In the genomic region with DNA sequence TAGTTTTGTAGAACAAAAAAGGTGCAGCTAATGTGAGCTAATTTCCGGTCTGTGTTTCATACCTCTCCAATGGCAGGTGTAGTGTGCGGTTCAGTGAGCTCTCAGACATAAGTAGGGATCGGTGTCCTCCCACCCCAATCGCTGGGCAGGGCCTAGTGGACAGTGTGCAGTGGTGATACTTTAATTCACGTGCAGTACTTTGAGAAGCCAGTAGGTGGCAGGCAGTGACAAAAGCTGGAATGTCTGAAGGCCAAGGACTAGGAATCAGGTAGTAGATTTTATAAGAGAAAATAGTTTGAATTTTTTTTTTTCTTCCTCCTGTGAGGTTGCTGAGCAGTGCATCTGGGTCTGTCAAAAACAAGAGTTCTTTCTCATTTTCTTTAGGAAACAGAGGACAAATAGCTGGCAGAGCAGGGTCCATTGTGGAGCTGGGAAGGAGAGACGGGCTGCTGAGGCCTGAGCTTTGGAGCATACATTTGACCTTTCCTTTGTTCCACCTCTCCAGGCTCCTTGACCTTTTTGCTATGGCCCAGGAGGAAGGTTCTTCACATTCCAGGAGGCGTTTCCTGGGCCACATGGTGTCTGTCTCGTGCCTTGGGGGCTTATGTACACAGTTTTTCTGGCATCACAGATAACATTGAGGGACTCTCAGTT, we compare ENCODE assay signal across 8 mouse cellular contexts. TPM values are rescaled to one million over a fixed set of nuclear protein-coding genes. Genes with fewer than 3 reads are reported as not detected.
A peak's percentile ranks its signal among the peaks of the same experiment; 100 is the strongest.
DNase-seq lines count a peak whose midpoint lies in the region; ATAC-seq lines count a peak whose summit lies in the region.

No protein-coding gene starts in this region.

- H3K9me3 ChIP-seq in embryonic facial prominence, embryonic 12.5 days, result no peaks in the 10 kb centered on the region
- H3K9me3 ChIP-seq in limb, embryonic 11.5 days (ENCODE audit: control insufficient read depth, low read length), result no peaks in the 10 kb centered on the region
- no peaks in the 10 kb centered on the region for H3K9me3 ChIP-seq in midbrain, embryonic 14.5 days (ENCODE audit: control insufficient read depth, low read length)

- ATAC-seq in embryonic facial prominence, embryonic 12.5 days (ENCODE audit: insufficient number of reproducible peaks, insufficient read depth, low FRiP score, low TSS enrichment), result no peak
- peak; percentile 48; the same call in 1 of the 2 replicates for ATAC-seq in limb, embryonic 11.5 days (ENCODE audit: insufficient number of reproducible peaks, low FRiP score, low TSS enrichment, low read depth)
- ATAC-seq in midbrain, embryonic 14.5 days (ENCODE audit: low FRiP score, low TSS enrichment), result peak; percentile 69; the same call in 1 of the 2 replicates

- H3K27ac ChIP-seq in embryonic facial prominence, embryonic 12.5 days, result peak overlapping the region; percentile 54; the same call in 1 of the 2 replicates
- H3K27ac ChIP-seq in limb, embryonic 11.5 days (replicated peaks; ENCODE audit: low read depth, low read length), result no peak overlapping the region
- H3K27ac ChIP-seq in midbrain, embryonic 14.5 days (replicated peaks; ENCODE audit: low read depth, low read length), result no peak overlapping the region

- H3K9ac ChIP-seq in embryonic facial prominence, embryonic 12.5 days, result 0 out of 2 replicates have a peak overlapping the region, but pooled peaks have one; percentile 27
- no peak overlapping the region for H3K9ac ChIP-seq in limb, embryonic 11.5 days (ENCODE audit: low read length)
- no peak overlapping the region for H3K9ac ChIP-seq in midbrain, embryonic 14.5 days (replicated peaks; ENCODE audit: low read length)

- peak; percentile 78 for DNase-seq in CD4-positive, CD25-positive, alpha-beta regulatory T cell, adult 2 months (ENCODE audit: low read depth, low spot score)
- peak; percentile 77 for DNase-seq in adrenal gland, postnatal 14 days
- DNase-seq in heart, adult 8-10 months (ENCODE audit: low spot score), result peak; percentile 66
- peak; percentile 65 to 75 for DNase-seq in kidney, adult 8-10 months
- peak; percentile 91 for DNase-seq in limb, embryonic 11.5 days (ENCODE audit: low spot score)
- peak; percentile 89 for DNase-seq in midbrain, embryonic 14.5 days
- peak; percentile 40 to 71 for DNase-seq in spleen, postnatal 4 days (ENCODE audit: low spot score in 2 of 2)

- H3K4me1 ChIP-seq in embryonic facial prominence, embryonic 12.5 days, result peaks cover 40% of the 10 kb centered on the region
- peaks cover 27% of the 10 kb centered on the region for H3K4me1 ChIP-seq in limb, embryonic 11.5 days (ENCODE audit: control insufficient read depth, insufficient read depth, low read length)
- peaks cover 21% of the 10 kb centered on the region for H3K4me1 ChIP-seq in midbrain, embryonic 14.5 days (ENCODE audit: control insufficient read depth, insufficient read depth, low read length)

- no peak overlapping the region for H3K4me2 ChIP-seq in embryonic facial prominence, embryonic 12.5 days (replicated peaks)
- no peak overlapping the region for H3K4me2 ChIP-seq in limb, embryonic 11.5 days (ENCODE audit: low read depth, severe bottlenecking)
- H3K4me2 ChIP-seq in midbrain, embryonic 14.5 days (ENCODE audit: low read length), result no peak overlapping the region

- 15% methylated on average over 8 of the region's 8 CpGs for WGBS in embryonic facial prominence, embryonic 12.5 days
- WGBS in limb, embryonic 11.5 days, result 17% methylated on average over 8 of the region's 8 CpGs
- 12% methylated on average over 8 of the region's 8 CpGs for WGBS in midbrain, embryonic 14.5 days

- no peaks in the 10 kb centered on the region for H3K36me3 ChIP-seq in embryonic facial prominence, embryonic 12.5 days
- no peaks in the 10 kb centered on the region for H3K36me3 ChIP-seq in limb, embryonic 11.5 days (ENCODE audit: control insufficient read depth, insufficient read depth, low read length)
- H3K36me3 ChIP-seq in midbrain, embryonic 14.5 days (ENCODE audit: control insufficient read depth, insufficient read depth, low read length), result no peaks in the 10 kb centered on the region

- H3K27me3 ChIP-seq in embryonic facial prominence, embryonic 12.5 days, result no peaks in the 10 kb centered on the region
- no peaks in the 10 kb centered on the region for H3K27me3 ChIP-seq in limb, embryonic 11.5 days (ENCODE audit: control insufficient read depth, insufficient read depth, low read length)
- H3K27me3 ChIP-seq in midbrain, embryonic 14.5 days (ENCODE audit: control insufficient read depth, insufficient read depth, low read length), result no peaks in the 10 kb centered on the region

- H3K4me3 ChIP-seq in embryonic facial prominence, embryonic 12.5 days, result no peak overlapping the region
- no peak overlapping the region for H3K4me3 ChIP-seq in limb, embryonic 11.5 days (ENCODE audit: low read depth, low read length)
- H3K4me3 ChIP-seq in midbrain, embryonic 14.5 days (replicated peaks; ENCODE audit: low read depth, low read length), result no peak overlapping the region

RNA-seq across cellular contexts. Expression of a gene that starts 36.4 kb away (rescaled TPM):
- not detected in 2 replicates for total RNA-seq in adrenal gland, postnatal 14 days (2021)
- 0.19 and 0.23 TPM in 2 replicates for polyA plus RNA-seq in embryonic facial prominence, embryonic 12.5 days (2016; fragmentation: Nextera tagmentation; extraction: Ambion mirVana)
- total RNA-seq in heart, adult 8-10 months (2022), result not detected
- polyA plus RNA-seq in limb, embryonic 11.5 days (2014; fragmentation: Nextera tagmentation; extraction: Ambion mirVana), result not detected in 2 replicates
- polyA plus RNA-seq in midbrain, embryonic 14.5 days (2014; fragmentation: Nextera tagmentation; extraction: Ambion mirVana), result not detected in 2 replicates
